In the genomic region with DNA sequence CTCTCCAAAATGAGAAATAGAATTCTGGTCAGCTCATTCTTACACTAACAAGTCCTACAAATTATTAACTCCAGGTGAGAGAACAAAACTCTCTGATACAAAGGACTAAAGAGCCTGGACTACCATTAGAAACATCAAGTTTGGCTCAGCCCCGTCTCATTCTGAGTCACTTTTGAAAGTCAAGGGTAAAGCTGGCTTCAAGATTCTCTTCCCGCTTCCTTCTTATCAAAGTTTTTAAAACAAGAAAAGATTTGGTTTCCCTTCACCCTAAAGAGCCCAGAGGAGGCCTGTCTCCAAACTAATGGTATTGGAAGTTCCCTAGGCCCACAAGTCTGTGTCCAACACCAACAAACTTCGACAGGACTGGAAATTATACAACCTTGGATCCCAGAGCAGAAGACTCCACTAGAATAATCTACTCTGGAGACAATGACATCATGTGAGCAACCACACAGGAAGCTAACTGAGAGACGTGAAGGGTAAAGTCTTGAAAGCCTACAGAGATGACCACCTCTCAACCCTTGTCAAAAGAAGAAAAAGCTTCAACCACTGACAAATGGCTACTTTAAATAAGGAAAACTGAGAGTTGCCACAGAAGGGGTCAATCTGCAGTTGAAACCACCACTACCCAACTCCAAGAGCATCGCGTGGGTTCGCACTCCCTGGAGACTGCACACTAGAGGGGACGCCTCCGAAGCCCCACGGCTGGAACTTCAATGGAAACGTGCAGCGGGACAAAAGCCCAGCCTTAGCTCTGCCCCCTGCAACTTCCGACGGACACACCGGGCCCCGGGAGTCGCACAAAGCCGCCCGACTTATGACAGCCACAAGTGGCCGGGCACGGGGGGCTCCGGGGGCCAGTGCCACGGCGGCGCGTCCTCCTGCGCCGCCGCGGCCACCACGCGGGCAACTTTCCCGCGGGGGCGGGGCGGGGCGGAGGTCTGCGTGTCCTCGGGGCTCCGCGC, we compare ENCODE assay signal across 8 mouse cellular contexts. TPM values are rescaled to one million over a fixed set of nuclear protein-coding genes. Genes with fewer than 3 reads are reported as not detected.
A peak's percentile ranks its signal among the peaks of the same experiment; 100 is the strongest.
DNase-seq lines count a peak whose midpoint lies in the region; ATAC-seq and TF ChIP-seq lines count a peak whose summit lies in the region.

No protein-coding gene starts in this region.

- H3K9me3 ChIP-seq in heart, postnatal 0 days (replicated peaks; ENCODE audit: control insufficient read depth, low read length), result no peaks in the 10 kb centered on the region
- no peaks in the 10 kb centered on the region for H3K9me3 ChIP-seq in liver, postnatal 0 days (ENCODE audit: low read length)

- H3K4me2 ChIP-seq in heart, postnatal 0 days (ENCODE audit: low read depth, low read length), result peak overlapping the region; percentile 65
- H3K4me2 ChIP-seq in liver, postnatal 0 days (ENCODE audit: low read depth, low read length), result peak overlapping the region; percentile 90

- ATAC-seq in heart, postnatal 0 days (ENCODE audit: insufficient read depth, low read depth), result peak; percentile 24
- no peak; the same call in 1 of the 2 replicates for ATAC-seq in liver, postnatal 0 days

- H3K4me3 ChIP-seq in kidney, adult 2 months (ENCODE audit: insufficient read depth, low read depth, low read length), result peak overlapping the region; percentile 90
- H3K4me3 ChIP-seq in heart, postnatal 0 days (ENCODE audit: low read depth, low read length), result peak overlapping the region; percentile 72
- peak overlapping the region; percentile 74 for H3K4me3 ChIP-seq in liver, postnatal 0 days (ENCODE audit: low read depth, low read length)

- peak overlapping the region; percentile 91 for H3K9ac ChIP-seq in heart, postnatal 0 days (replicated peaks; ENCODE audit: low read depth, low read length)
- peak overlapping the region; percentile 83 for H3K9ac ChIP-seq in liver, postnatal 0 days (replicated peaks)

- H3K4me1 ChIP-seq in kidney, adult 2 months (ENCODE audit: control insufficient read depth, insufficient read depth, low read length), result peaks cover 2% of the 10 kb centered on the region; the same call in 1 of the 2 replicates
- peaks cover 25% of the 10 kb centered on the region for H3K4me1 ChIP-seq in heart, postnatal 0 days (ENCODE audit: control insufficient read depth, insufficient read depth)
- H3K4me1 ChIP-seq in liver, postnatal 0 days (ENCODE audit: insufficient read depth), result peaks cover 20% of the 10 kb centered on the region

- no peak for TF ChIP-seq CTCF in kidney, adult 2 months (conservative IDR thresholded peaks at IDR 0.05; ENCODE audit: insufficient read depth, insufficient read length, low read depth, low read length)
- no peak for TF ChIP-seq CTCF in heart, postnatal 0 days (IDR thresholded peaks at IDR 0.05; ENCODE audit: low read depth)
- no peak for TF ChIP-seq CTCF in liver, postnatal 0 days (IDR thresholded peaks at IDR 0.05; ENCODE audit: low read depth)

- H3K36me3 ChIP-seq in kidney, adult 2 months (ENCODE audit: control insufficient read depth, insufficient read depth, low read length), result no peaks in the 10 kb centered on the region
- peaks cover 42% of the 10 kb centered on the region; the same call in 1 of the 2 replicates for H3K36me3 ChIP-seq in heart, postnatal 0 days (replicated peaks; ENCODE audit: control insufficient read depth, insufficient read depth, low read length)
- H3K36me3 ChIP-seq in liver, postnatal 0 days (replicated peaks; ENCODE audit: insufficient read depth, low read length), result 0 out of 2 replicates have a peak, but pooled peaks cover 3% of the 10 kb centered on the region

- WGBS in kidney, adult 2 months, result 30% methylated on average over 41 of the region's 41 CpGs
- 37% methylated on average over 41 of the region's 41 CpGs for WGBS in heart, postnatal 0 days
- WGBS in liver, postnatal 0 days (ENCODE audit: insufficient replicate concordance), result 33% methylated on average over 41 of the region's 41 CpGs

- no peak for TF ChIP-seq POLR2A in kidney, adult 2 months (IDR thresholded peaks at IDR 0.05; ENCODE audit: low read depth, low read length)

- H3K27me3 ChIP-seq in kidney, adult 2 months (replicated peaks; ENCODE audit: control insufficient read depth, insufficient read depth, low read length), result no peaks in the 10 kb centered on the region
- no peaks in the 10 kb centered on the region for H3K27me3 ChIP-seq in heart, postnatal 0 days (ENCODE audit: control insufficient read depth, insufficient read depth, low read length)
- H3K27me3 ChIP-seq in liver, postnatal 0 days (ENCODE audit: insufficient read depth, low read length), result no peaks in the 10 kb centered on the region

- peak overlapping the region; percentile 10 for H3K27ac ChIP-seq in kidney, adult 2 months (ENCODE audit: insufficient read depth, low read depth, low read length)
- H3K27ac ChIP-seq in heart, postnatal 0 days (ENCODE audit: low read depth), result peak overlapping the region; percentile 92
- peak overlapping the region; percentile 77 for H3K27ac ChIP-seq in liver, postnatal 0 days (ENCODE audit: low read depth)

- DNase-seq in kidney, adult 2 months, result peak; percentile 17
- DNase-seq in kidney, adult 18-20 months, result no peak
- peak; percentile 37 for DNase-seq in T-cell, adult 2 months (ENCODE audit: low spot score)
- DNase-seq in heart, postnatal 0 days (ENCODE audit: low spot score), result peak; percentile 48
- DNase-seq in liver, postnatal 0 days, result no peak
- DNase-seq in testis, postnatal 14 days (ENCODE audit: low spot score), result peak; percentile 31
- no peak for DNase-seq in left cerebral cortex, adult 18-20 months (ENCODE audit: low spot score in 2 of 2)
- DNase-seq in urinary bladder, postnatal 4 days (ENCODE audit: low spot score in 2 of 2), result no peak

- no peak for TF ChIP-seq EP300 in heart, postnatal 0 days (IDR thresholded peaks at IDR 0.05; ENCODE audit: low read depth)
- TF ChIP-seq EP300 in liver, postnatal 0 days (IDR thresholded peaks at IDR 0.05; ENCODE audit: low read depth), result no peak

RNA-seq across cellular contexts. Expression of a gene that starts 0.8 kb away (rescaled TPM):
- 24.8 and 27.0 TPM in 2 replicates for polyA plus RNA-seq in kidney, adult 2 months (2012; rRNA removed)
- 424 and 484 TPM in 2 replicates for total RNA-seq in heart, postnatal 0 days (2014; rRNA removed; ENCODE audit: low replicate concordance)
- 52.2 and 59.9 TPM in 2 replicates for polyA plus RNA-seq in heart, postnatal 0 days (2015; fragmentation: Nextera tagmentation; extraction: Ambion mirVana)
- polyA plus RNA-seq in liver, postnatal 0 days (2015; fragmentation: Nextera tagmentation; extraction: Ambion mirVana), result 4.5 and 6.5 TPM in 2 replicates
- 10 to 100 TPM; 26.9 to 27.0 TPM for total RNA-seq in left cerebral cortex, adult 18-20 months (2021)

Comparison
In these comparisons a context has a peak if more than half of its experiments do, and no peak if none do; other contexts are left out.
1. DNase-seq: peak in kidney, adult 2 months (single experiment), T-cell, adult 2 months (single experiment), heart, postnatal 0 days (single experiment) and testis, postnatal 14 days (single experiment); none in kidney, adult 18-20 months (single experiment), liver, postnatal 0 days (single experiment), left cerebral cortex, adult 18-20 months (0 of 2) and urinary bladder, postnatal 4 days (0 of 2).
2. H3K27ac ChIP-seq: peak in every context shown above with its lines; median percentile 92 in heart, postnatal 0 days; 77 in liver, postnatal 0 days; 10 in kidney, adult 2 months.
3. Peak in every context shown above with its lines, with median percentiles within 50 percentile points of each other: H3K4me3 ChIP-seq.